Mouse (Mus musculus) midbrain, embryonic 11.5 days (tissue): Measurements from ENCODE around the gene Hspb3. TPM values are rescaled to one million over a fixed set of nuclear protein-coding genes. Genes with fewer than 3 reads are reported as not detected.
A peak's percentile ranks its signal among the peaks of the same experiment; 100 is the strongest.

Experiments used
- ATAC-seq: fragments of 200-750 bp; cut with Nextera tagmentation; 2 replicates; pipeline ENCODE4 v1.8.0; 2017; ENCODE audit warnings: moderate TSS enrichment, moderate library complexity; ENCODE audit not compliant: low FRiP score
- DNase-seq: peaks from one replicate; pipeline ENCODE4 v3.0.0; 2015; ENCODE audit warnings: low spot score; ENCODE audit errors: missing footprints
- H3K27ac ChIP-seq: fragments of 300-500 bp; sonication (generic); 2 replicates; pipeline ENCODE4 v1.5.1; 2014; ENCODE audit warnings: low read depth, low read length
- H3K27me3 ChIP-seq: fragments of 300-500 bp; sonication (generic); 2 replicates; pipeline ENCODE4 v1.6.1; 2014; ENCODE audit warnings: mild to moderate bottlenecking, low read length, moderate library complexity, mixed read lengths; ENCODE audit not compliant: control insufficient read depth, insufficient read depth
- H3K36me3 ChIP-seq: fragments of 300-500 bp; sonication (generic); 2 replicates; pipeline ENCODE4 v1.6.1; 2014; ENCODE audit warnings: mild to moderate bottlenecking, low read length, moderate library complexity, mixed read lengths; ENCODE audit not compliant: control insufficient read depth, insufficient read depth
- H3K4me1 ChIP-seq: fragments of 300-500 bp; sonication (generic); 2 replicates; pipeline ENCODE4 v1.6.1; 2014; ENCODE audit warnings: low read length; ENCODE audit not compliant: control insufficient read depth, insufficient read depth
- H3K4me2 ChIP-seq: fragments of 300-500 bp; sonication (generic); 2 replicates; pipeline ENCODE4 v1.6.1; 2014; ENCODE audit warnings: mild to moderate bottlenecking, moderate library complexity
- H3K4me3 ChIP-seq: fragments of 300-500 bp; sonication (generic); 2 replicates; pipeline ENCODE4 v1.5.1; 2014; ENCODE audit warnings: low read depth, low read length
- H3K9ac ChIP-seq: fragments of 300-500 bp; sonication (generic); 2 replicates; pipeline ENCODE4 v1.6.1; 2014; ENCODE audit warnings: low read length
- H3K9me3 ChIP-seq: fragments of 300-500 bp; sonication (generic); 2 replicates; pipeline ENCODE4 v1.6.1; 2016; ENCODE audit warnings: low read length; ENCODE audit not compliant: control insufficient read depth
- WGBS: fragments of 180-500 bp; shearing (Covaris S2); extraction: QIAGEN DNeasy Blood & Tissue Kit; methylation state at CpG from one replicate; pipeline ENCODE4 v1.1.7; 2014; 5-methylcytosine and 5-hydroxymethylcytosine counted together
- polyA plus RNA-seq: library from polyadenylated mRNA; unstranded; fragments of >200 nt; fragmentation: Nextera tagmentation; extraction: Ambion mirVana; gene quantifications from 2 replicates; pipeline ENCODE4 v1.2.1, GENCODE M21; 2014

Gene Hspb3
- polyA plus RNA-seq, 1 experiment from 2014 or later = not detected

GRCm38 (mm10) chr13:113689883-113690282 lies 26.4 kb upstream of the Hspb3 start:
- no peak overlapping the region for H3K4me3 ChIP-seq
- no peaks in the 10 kb centered on the region for H3K9me3 ChIP-seq
- H3K4me1 ChIP-seq = no peaks in the 10 kb centered on the region
- WGBS = 85% methylated on average over 7 of the region's 7 CpGs
- no peaks in the 10 kb centered on the region for H3K27me3 ChIP-seq
- no peak overlapping the region for H3K4me2 ChIP-seq
- H3K27ac ChIP-seq = no peak overlapping the region
- no peak for DNase-seq
- H3K9ac ChIP-seq = no peak overlapping the region
- H3K36me3 ChIP-seq = no peaks in the 10 kb centered on the region
- no peak for ATAC-seq

- H3K4me3 ChIP-seq = no peak overlapping the region
Measured at GRCm38 (mm10) chr13:113686691-113687121, 23.2 kb upstream of the Hspb3 start.

GRCm38 (mm10) chr13:113682821-113683220 lies 19.3 kb upstream of the Hspb3 start:
- ATAC-seq (no peak), DNase-seq (no peak)
- H3K36me3 ChIP-seq = no peaks in the 10 kb centered on the region
- no peak overlapping the region for H3K27ac ChIP-seq
- no peak overlapping the region for H3K4me2 ChIP-seq
- H3K9me3 ChIP-seq = peaks cover 2% of the 10 kb centered on the region; the same call in 1 of the 2 replicates
- H3K9ac ChIP-seq = no peak overlapping the region
- no peaks in the 10 kb centered on the region for H3K27me3 ChIP-seq
- no peaks in the 10 kb centered on the region for H3K4me1 ChIP-seq
- no peak overlapping the region for H3K4me3 ChIP-seq
- WGBS = 84% methylated on average over 5 of the region's 5 CpGs

More at GRCm38 (mm10) chr13:113686691-113687121, 23.2 kb upstream of the Hspb3 start:
- Histone ChIP-seq H3K9me3 (no peaks in the 10 kb centered on the region), H3K27ac (no peak overlapping the region), H3K4me1 (no peaks in the 10 kb centered on the region), H3K36me3 (no peaks in the 10 kb centered on the region), H3K27me3 (no peaks in the 10 kb centered on the region), H3K4me2 (no peak overlapping the region), H3K9ac (no peak overlapping the region)
- ATAC-seq = no peak
- no peak for DNase-seq
- 73% methylated on average over 8 of the region's 8 CpGs for WGBS

DNA sequence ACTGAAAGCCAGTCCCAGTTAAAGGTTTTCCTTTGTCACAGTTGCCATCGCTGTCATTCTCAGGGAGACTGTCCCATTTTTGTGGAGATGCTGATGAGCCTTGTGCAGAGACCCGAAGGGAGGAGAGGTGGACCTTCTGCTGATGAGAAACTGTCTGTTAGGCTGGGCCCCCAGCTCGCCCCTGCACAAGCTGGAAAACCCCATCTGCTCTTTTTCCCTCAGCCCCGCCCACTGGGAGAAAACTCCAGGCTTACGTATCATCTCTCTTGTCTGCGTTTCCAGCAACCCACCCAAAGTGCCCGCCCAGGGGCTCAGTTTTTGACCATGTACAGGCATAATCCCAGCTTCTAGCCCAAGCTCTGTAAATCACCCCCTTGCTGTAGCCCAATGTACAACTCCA lies 17.2 kb upstream of the Hspb3 start:
- Histone ChIP-seq H3K9ac (no peak overlapping the region), H3K4me1 (no peaks in the 10 kb centered on the region), H3K9me3 (peaks cover 2% of the 10 kb centered on the region; the same call in 1 of the 2 replicates), H3K4me2 (no peak overlapping the region), H3K27me3 (no peaks in the 10 kb centered on the region), H3K36me3 (no peaks in the 10 kb centered on the region), H3K27ac (no peak overlapping the region), H3K4me3 (no peak overlapping the region)
- DNase-seq (no peak), ATAC-seq (no peak)
- 93% methylated on average over 7 of the region's 7 CpGs for WGBS

GRCm38 (mm10) chr13:113669459-113670077 lies 6.1 kb upstream of the Hspb3 start:
- 46% methylated on average over 10 of the region's 10 CpGs for WGBS
- no peak overlapping the region for H3K4me3 ChIP-seq
- H3K27me3 ChIP-seq = no peaks in the 10 kb centered on the region
- ATAC-seq (no peak; the same call in 1 of the 2 replicates), DNase-seq (peak; percentile 99)
- no peak overlapping the region for H3K4me2 ChIP-seq
- H3K27ac ChIP-seq = no peak overlapping the region
- no peak overlapping the region for H3K9ac ChIP-seq
- no peaks in the 10 kb centered on the region for H3K9me3 ChIP-seq
- H3K4me1 ChIP-seq = no peaks in the 10 kb centered on the region
- H3K36me3 ChIP-seq = no peaks in the 10 kb centered on the region

DNA sequence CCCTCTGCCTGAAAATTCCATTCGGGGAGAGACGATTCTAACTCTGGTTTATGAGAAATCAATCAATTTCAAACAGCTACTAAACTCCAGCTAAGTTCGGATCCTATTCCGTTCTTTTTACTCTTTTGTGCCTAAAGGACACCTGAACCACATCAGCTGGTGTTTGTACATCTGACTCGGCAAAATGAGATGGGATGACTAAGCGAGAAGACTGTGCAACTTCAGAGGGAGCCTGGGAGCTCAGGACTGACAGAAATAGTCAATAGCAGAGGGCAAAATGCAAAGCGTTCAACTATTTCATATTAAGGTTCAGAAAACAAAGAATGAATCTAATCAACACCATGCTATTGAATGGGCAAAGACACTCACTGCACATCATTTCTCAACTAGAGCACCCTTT lies 407 bp upstream of the Hspb3 start:
- no peak overlapping the region for H3K4me3 ChIP-seq
- WGBS = 91% methylated on average over 7 of the region's 7 CpGs
- no peaks in the 10 kb centered on the region for H3K27me3 ChIP-seq
- H3K9ac ChIP-seq = no peak overlapping the region
- ATAC-seq (no peak), DNase-seq (peak; percentile 45)
- H3K9me3 ChIP-seq = no peaks in the 10 kb centered on the region
- no peaks in the 10 kb centered on the region for H3K36me3 ChIP-seq
- H3K27ac ChIP-seq = no peak overlapping the region
- no peaks in the 10 kb centered on the region for H3K4me1 ChIP-seq
- H3K4me2 ChIP-seq = no peak overlapping the region

GRCm38 (mm10) chr13:113661826-113662271 lies 1.6 kb downstream of the Hspb3 start:
- 80% methylated on average over 7 of the region's 7 CpGs for WGBS
- H3K36me3 ChIP-seq = no peaks in the 10 kb centered on the region
- no peak for ATAC-seq

GRCm38 (mm10) chr13:113660576-113661310 lies 2.7 kb downstream of the Hspb3 start:
- ATAC-seq (no peak), DNase-seq (no peak)
- Histone ChIP-seq H3K27ac (no peak overlapping the region), H3K4me3 (no peak overlapping the region), H3K4me2 (no peak overlapping the region), H3K27me3 (no peaks in the 10 kb centered on the region), H3K9me3 (no peaks in the 10 kb centered on the region), H3K36me3 (no peaks in the 10 kb centered on the region), H3K9ac (no peak overlapping the region), H3K4me1 (no peaks in the 10 kb centered on the region)
- WGBS = 87% methylated on average over 9 of the region's 9 CpGs

More at GRCm38 (mm10) chr13:113661826-113662271, 1.6 kb downstream of the Hspb3 start:
- Histone ChIP-seq H3K4me3 (no peak overlapping the region), H3K27me3 (no peaks in the 10 kb centered on the region), H3K9me3 (no peaks in the 10 kb centered on the region), H3K4me2 (no peak overlapping the region), H3K9ac (no peak overlapping the region), H3K4me1 (no peaks in the 10 kb centered on the region), H3K27ac (no peak overlapping the region)
- DNase-seq = no peak

- no peaks in the 10 kb centered on the region for H3K36me3 ChIP-seq
- no peak overlapping the region for H3K4me2 ChIP-seq
- H3K4me1 ChIP-seq = no peaks in the 10 kb centered on the region
- H3K9ac ChIP-seq = no peak overlapping the region
- ATAC-seq (no peak), DNase-seq (peak; percentile 2)
- no peaks in the 10 kb centered on the region for H3K27me3 ChIP-seq
- H3K4me3 ChIP-seq = no peak overlapping the region
- H3K9me3 ChIP-seq = no peaks in the 10 kb centered on the region
- 82% methylated on average over 7 of the region's 7 CpGs for WGBS
- H3K27ac ChIP-seq = no peak overlapping the region
Measured at GRCm38 (mm10) chr13:113657204-113657603, 6.3 kb downstream of the Hspb3 start.
